Mouse (Mus musculus): ENCODE results near the gene Mthfd2l. TPM values are rescaled to one million over a fixed set of nuclear protein-coding genes. Genes with fewer than 3 reads are reported as not detected.

Gene Mthfd2l
- total RNA-seq (2015; ENCODE audit: low replicate concordance) (not detected in 2 replicates), total RNA-seq (2017; ENCODE audit: low replicate concordance) (3.7 and 6.5 TPM in 2 replicates)

DNA sequence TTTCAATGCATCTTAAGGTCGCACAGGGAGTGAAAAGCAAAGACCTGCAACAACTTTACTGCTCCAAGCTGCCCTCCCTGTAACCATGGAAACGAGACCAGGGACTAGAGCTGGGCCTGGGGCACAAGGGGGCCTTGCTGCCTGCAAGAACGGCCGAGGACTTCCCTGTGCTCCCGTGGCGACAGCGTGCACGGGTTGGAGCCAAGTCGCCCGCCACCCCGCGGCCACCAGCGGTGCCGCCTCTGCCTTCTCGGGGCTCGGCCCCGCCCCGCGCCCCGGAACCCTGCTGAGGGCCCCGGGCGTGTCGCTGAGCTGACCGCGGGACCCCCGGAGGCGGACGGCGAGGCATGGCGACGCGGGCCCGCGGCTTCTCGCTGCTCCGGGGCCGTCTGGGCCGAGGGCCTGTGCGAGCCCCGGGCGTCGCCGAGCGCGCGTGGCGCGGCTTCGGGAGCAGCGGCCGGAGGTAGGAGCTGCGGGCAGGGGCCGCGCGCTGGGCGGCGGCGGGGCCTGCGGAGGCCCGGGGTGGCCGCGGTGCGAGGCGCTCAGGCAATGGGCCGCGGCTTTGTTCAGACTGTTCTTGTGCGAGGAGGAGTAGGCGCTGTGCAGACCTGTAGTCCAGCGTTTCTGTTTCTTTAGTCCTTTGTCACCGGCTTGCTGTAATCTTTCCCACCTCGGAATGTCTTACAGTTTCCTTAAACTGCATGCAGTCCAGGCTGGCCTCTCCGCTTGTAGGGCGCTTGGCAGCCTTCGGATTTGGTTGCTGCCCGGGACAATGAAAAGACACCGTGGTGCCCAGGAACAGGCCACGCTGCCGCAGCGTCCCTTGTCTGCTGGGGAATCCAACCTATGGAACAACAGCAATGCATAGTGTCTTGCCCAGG lies at the start of gene Mthfd2l:
TSS of gene Mthfd2l (plus strand) at position 147 of the 881 bp plus-strand sequence.
- ATAC-seq (replicated peaks; ENCODE audit: low FRiP score, poor library complexity, severe bottlenecking): peak; percentile 99

DNA sequence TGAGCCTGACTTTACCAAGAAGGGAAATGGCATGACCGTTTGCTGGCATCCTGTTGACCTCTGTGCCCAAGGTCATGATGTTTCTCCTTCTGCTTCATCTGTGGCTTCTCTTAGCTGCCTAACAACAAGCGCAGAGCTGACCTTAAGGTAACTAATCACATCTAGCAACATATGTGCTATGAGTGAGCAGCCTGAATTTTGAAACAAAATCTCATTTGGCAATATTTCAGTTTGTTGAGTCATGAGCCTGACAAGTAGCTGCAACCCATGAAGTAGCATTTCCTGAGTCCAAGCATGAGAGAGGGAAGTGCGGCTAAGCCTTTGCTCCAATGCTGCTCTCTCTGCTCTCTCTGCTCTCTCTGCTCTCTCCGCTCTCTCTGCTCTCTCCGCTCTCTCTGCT lies 49.2 kb upstream of the Mthfd2l start:
- no peak for ATAC-seq (replicated peaks; ENCODE audit: low FRiP score, poor library complexity, severe bottlenecking)

DNA sequence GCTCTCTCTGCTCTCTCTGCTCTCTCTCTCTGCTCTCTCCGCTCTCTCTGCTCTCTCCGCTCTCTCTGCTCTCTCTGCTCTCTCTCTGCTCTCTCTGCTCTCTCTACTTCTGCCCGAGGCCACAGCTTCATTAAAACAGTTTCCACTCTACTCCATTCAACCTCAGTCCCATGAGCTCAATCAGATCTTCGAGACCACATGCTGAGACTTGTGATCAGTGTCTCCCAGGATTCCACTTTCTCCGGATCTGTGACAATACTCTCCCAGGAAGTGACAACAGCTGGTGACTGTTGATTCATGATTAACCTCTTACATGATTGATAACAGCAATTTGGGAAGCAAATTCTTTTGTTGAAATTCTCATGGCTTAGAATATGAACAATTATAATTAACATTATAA lies 48.8 kb upstream of the Mthfd2l start:
- no peak for ATAC-seq (replicated peaks; ENCODE audit: low FRiP score, poor library complexity, severe bottlenecking)

DNA sequence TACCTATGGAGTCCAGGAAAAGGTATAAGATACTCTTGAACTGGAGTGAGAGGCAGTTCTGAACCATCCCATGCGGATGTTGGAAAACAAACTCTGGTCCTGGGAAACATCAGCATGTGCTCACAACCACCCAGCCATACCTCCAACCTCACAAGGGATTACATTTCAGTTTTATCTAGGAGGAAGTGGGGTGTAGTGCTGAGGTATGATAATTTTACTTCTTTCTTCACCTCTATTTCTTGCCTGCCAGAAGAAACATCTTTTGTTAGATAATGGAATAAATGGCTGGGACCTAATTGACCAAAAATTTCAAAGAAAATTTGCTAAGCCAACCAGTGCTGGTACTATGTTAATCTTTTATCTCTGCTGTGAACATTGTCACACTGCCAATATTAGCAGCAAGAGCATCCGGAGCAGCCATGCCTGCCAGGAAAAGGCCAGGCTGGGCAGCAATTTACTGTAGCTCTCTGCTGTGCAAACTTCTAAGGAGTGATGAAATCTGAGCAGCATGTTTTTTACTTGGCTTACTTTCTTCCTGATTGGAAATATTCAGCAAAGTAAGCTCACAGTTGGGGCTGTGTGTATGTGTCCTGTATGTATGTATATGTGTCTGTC lies 46.2 kb upstream of the Mthfd2l start:
- no peak for ATAC-seq (replicated peaks; ENCODE audit: low FRiP score, poor library complexity, severe bottlenecking)

DNA sequence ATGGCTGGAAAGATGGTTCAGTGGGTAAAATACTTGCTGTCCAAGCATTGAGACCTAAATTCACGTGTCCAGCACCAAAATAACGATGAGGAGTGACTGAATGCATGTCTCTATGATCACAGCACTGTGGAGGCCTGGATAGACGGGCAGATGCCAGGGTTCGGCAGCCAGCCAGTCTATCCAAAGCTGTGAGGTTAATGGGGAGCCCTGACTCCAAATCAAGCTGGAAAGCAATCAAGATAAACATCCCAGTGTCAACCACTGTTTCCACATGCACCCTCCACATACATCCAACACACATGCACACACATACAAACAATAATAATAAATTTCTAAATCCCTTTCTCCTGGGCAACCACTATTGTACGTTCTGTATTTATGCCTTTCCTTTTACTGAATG lies 42.3 kb upstream of the Mthfd2l start:
- ATAC-seq (replicated peaks; ENCODE audit: low FRiP score, poor library complexity, severe bottlenecking): no peak

DNA sequence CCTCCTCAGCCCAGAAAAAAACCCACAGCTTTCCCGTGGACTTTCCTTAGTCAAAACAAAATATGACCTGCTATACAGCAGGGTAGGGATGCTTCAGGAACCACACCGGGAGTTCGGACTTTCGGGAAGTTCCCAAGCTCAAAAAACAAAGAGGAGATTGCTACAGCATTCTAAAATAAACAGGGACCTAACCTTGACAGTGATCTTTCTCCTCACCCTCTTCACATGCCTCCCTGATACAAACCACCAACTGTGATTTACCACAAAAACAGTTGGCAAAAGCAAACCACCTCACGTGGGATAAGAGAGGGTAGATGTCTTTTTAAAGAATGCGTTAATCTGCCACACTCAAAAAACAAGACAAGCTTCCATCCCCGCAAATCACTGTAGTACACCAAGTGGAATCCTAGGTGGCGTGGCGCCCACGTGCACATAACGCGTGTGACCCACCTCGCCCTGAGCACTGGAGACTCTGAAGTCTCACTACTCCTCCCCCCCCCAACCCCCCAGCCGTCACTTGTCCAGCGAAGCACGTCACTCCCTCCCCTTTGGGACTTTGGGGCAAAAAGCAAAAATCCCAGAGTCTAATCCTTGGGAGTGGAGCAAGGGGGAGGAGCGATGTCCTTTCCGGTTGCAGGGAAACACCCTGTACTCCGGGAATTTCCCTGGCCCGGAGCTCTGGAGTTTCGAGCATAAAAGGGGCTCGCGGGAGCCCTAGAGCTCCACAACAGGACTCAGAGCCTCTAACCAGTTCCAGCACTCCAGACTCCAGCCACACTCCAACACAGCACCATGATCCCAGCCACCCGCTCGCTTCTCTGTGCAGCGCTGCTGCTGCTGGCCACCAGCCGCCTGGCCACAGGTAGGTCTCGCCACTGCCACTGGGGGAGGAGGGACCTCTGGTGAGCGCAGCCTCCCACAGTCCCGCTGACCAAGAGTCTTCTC lies 40.1 kb upstream of the Mthfd2l start, which contains the start of gene Cxcl1:
TSS of gene Cxcl1 (plus strand) at position 723 of the 945 bp plus-strand sequence.
- no peak for ATAC-seq (replicated peaks; ENCODE audit: low FRiP score, poor library complexity, severe bottlenecking)

DNA sequence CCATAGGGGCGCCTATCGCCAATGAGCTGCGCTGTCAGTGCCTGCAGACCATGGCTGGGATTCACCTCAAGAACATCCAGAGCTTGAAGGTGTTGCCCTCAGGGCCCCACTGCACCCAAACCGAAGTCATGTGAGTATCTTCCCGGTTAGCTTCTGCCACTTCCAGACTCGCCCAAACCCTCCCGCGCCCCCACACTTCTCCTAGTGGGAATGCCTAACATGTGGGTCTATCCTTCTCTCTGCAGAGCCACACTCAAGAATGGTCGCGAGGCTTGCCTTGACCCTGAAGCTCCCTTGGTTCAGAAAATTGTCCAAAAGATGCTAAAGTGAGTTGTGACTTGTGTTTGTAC lies 39.5 kb upstream of the Mthfd2l start:
- no peak for ATAC-seq (replicated peaks; ENCODE audit: low FRiP score, poor library complexity, severe bottlenecking)

DNA sequence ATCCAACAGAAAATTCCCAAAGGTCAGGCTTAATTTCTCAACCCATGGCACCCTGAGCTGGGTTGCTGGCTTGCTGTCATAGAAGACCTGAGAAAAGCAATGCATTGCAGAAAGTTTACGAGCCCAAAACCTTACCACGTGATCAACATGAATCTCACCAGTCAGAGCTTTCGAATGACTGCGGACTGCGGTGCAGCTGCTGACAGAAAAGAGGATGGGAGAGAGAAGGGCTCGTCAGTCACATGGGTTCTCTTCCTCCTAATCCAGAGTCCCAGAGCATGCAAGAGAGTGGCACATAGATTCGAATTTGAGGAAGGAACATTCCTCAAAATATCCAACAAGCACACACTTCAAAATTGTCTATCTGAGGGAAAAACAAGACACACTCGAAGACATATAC lies 36.7 kb upstream of the Mthfd2l start:
- ATAC-seq (replicated peaks; ENCODE audit: low FRiP score, poor library complexity, severe bottlenecking): no peak

DNA sequence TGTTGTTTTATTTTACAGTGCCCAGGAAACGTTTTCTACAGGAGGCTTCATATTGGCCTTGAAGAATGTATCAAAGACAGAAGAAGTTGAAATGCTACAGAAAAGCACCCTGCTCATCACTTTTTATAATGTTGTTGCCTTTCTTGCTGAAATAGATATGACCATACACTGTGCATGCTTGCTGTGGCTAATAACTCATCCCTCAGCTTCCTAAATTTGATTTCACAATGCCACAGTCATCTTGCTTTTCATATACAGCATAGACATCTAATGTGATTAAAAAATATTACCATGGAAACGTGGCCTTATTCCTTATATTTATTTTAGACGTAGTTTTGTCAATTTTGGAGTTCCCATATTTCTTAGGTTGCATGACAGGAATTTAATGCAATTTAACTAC lies 33.5 kb upstream of the Mthfd2l start:
- ATAC-seq (replicated peaks; ENCODE audit: low FRiP score, poor library complexity, severe bottlenecking): no peak

DNA sequence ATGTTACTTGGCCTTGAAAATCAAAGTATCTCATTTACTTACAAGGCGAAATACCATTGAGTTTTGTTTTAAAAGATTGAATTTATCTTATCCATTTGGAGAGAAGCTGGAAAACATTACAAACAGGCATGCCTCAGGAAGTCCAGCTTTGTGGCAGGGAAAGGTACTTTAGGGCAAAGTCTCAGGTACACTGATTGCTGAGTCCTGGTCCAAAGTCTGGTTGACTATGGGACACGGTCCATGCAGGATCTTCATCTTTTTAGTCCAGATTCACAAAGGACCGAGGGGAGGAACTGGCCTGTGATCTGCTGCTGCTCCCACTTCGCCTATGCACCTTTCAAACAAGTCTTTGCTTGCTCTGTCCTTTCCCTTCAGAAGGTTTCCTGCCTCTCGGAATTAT lies 31.6 kb upstream of the Mthfd2l start:
- no peak for ATAC-seq (replicated peaks; ENCODE audit: low FRiP score, poor library complexity, severe bottlenecking)

DNA sequence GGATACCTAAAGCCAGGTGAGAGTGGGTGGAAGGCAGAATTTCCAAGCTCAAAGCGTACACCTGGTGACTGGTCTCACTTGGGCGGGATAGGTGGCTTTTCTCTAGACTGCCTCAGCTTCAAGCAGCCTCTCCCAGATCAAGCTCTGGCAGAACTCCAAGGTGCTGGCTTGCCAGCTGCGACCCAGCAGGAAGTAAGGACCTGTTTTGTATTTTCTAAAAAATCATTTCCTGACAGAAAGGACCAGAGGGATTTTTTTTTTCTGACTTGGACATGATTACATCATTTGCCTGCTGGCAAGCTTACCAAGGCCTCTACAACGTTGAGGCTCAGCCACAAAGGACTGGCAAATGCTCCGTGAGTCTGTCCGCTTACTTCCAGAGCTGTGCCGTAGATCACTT lies 30.8 kb upstream of the Mthfd2l start:
- ATAC-seq (replicated peaks; ENCODE audit: low FRiP score, poor library complexity, severe bottlenecking): no peak

DNA sequence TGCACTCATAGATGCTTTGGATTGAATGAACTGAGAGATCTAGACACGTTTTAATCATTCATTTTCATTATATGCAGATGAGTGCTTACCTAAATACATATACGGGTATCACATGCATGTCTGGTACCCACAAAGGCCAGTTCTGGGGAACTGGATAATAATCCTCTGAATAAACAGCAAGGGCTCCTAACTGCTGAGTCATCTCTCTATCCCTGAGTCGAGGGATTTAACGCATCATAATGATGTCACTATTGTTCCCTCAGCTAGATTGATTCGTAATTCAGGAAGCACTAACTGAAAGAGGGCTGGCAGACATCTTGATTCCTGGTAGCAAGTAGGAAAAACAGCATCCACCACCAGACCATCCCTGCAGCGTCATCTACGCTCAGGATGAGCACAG lies 30.2 kb upstream of the Mthfd2l start:
- ATAC-seq (replicated peaks; ENCODE audit: low FRiP score, poor library complexity, severe bottlenecking): no peak; the same call in 1 of the 2 replicates

DNA sequence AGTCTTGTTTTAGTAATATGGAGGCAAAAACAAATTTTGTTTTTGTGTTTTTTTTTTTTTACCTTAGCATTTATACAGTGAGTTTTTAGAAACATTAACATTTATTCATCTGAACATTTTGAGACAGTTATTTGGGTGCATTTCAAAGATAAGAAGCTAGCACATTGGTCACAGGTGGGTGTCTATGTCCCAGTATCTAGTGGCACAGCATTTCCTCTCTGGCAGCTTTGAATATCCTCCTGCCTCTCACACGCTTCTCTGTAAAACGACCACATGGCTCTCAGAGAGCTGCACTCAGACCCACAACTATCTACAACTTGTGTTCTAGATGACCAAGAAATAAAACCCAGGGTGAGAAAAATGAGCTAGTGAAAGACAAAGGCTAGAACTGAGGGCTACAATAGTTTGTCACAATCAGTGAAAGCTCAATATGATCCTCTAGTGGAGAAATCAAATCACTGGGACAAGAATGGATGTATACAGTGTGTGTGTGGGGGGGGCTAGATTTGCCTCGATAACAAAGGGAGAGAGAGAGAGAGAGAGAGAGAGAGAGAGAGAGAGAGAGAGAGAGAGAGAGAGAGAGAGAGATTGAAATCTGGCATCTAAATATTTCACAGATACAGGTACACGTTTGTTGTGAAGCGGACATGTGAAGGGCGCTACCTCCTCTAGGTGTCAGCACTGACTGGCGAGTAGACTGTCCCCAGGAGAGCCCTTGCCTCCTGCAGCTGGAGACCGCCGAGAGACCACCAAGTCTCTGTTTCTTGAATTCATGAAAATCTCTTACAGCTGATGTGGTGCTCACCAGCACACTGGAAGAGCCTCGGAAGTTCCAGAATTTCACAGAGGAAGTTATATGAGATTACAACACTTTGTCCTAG lies 28.3 kb upstream of the Mthfd2l start:
- ATAC-seq (replicated peaks; ENCODE audit: low FRiP score, poor library complexity, severe bottlenecking): no peak

DNA sequence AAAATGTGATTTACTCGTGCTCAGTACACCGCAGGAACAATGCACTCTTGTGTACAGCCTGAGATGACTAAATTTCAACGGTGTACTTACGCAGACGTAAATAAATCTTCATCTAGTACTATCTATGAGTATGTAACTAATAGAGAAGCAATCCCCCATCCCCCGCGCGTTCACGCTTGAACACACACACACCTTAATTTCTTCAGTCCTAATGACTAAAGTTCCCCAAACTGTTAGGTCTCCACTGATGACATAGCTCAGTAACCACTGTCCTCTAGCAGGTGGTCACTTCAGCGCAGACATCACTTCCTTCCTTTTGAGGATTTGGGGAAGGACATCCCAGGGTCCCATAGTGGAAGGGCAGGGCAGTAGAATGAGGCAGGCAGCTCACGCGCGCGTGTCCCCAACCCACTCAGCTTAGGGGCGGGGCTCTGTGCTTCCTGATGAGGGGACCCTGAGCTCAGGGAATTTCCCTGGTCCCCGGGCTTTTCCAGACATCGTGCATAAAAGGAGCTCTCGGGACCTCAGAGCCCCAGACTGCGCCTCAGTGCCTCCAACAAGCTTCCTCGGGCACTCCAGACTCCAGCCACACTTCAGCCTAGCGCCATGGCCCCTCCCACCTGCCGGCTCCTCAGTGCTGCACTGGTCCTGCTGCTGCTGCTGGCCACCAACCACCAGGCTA lies 27.4 kb upstream of the Mthfd2l start, which contains the start of gene Cxcl2:
TSS of gene Cxcl2 (plus strand) at position 533 of the 682 bp plus-strand sequence.
- no peak for ATAC-seq (replicated peaks; ENCODE audit: low FRiP score, poor library complexity, severe bottlenecking)

DNA sequence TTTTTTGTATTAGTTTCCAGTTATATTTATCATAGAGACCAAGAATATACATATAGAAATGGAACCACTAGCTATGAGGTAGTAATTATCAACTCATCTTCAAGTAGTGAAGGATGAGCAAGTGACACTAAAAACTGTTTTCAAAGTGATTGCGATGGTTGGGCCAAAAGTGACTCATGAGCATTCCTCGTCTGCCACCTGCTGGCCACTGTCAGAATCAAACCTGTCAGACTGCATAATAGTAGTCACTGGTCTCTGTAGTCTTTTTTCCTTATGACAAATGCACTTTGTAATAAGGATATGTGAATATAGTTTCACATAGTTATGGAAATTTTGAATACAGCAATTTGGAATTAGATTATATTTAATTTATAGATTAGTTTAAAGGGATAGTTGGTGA lies 21.9 kb upstream of the Mthfd2l start:
- ATAC-seq (replicated peaks; ENCODE audit: low FRiP score, poor library complexity, severe bottlenecking): no peak; the same call in 1 of the 2 replicates

DNA sequence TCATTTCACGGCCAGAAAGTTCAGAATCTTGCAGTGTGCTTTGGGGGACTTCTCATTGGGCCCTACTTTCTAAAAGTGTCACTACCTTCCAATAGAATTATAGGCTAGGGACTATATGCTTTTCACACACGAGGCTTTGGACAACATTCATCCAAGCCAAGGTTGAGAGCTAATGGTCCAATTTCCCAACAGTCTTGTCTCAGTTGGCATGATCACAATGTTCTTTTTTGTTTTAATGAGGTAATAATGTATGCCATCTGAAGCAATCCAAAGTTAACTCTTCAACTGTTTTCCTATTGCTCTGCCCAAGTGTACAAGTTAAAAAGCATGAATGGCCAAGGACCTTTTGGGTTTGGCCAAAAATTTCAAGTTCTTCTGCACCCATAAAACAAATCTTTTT lies 11.4 kb upstream of the Mthfd2l start:
- no peak for ATAC-seq (replicated peaks; ENCODE audit: low FRiP score, poor library complexity, severe bottlenecking)

DNA sequence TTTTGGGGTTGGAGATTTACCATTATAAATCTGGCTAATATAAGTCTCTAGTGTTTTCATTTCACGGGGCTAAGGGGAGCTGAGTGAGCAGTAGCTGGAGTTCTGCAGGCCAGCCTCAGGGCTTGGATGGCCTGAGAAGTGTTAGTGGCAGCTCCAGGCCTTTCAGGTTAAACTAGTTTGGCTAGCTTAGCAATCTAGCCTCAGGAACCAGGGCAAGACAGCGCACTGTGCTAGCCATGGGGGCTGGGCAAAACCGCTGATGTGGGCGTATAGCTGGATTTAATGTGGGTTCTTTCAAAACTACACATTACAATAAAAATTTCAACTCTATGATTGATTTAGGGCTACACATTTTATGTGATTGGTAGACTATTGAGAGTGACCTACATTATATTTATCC lies 8.0 kb upstream of the Mthfd2l start:
- ATAC-seq (replicated peaks; ENCODE audit: low FRiP score, poor library complexity, severe bottlenecking): no peak

DNA sequence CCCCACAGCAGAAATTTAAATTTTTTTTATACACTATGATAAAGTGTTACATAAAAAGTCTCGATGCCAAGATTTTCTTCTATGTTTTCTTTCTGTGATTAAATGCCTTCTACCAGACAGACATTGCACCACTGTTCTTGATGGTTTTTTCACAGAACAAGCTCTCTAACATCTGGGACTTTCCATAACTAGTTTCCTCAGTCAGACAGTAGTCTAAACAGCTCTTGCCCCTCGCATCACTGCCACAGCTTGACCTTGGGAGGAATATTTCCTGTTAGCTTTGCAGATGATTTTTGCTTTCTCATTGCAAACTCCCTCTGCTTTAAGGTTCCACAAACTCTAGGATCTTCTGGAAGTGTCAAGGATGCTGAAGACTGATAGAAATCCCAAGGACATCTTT lies 371 bp upstream of the Mthfd2l start:
- 0 out of 2 replicates have a peak, but pooled peaks have one; percentile 28 for ATAC-seq (replicated peaks; ENCODE audit: low FRiP score, poor library complexity, severe bottlenecking)

DNA sequence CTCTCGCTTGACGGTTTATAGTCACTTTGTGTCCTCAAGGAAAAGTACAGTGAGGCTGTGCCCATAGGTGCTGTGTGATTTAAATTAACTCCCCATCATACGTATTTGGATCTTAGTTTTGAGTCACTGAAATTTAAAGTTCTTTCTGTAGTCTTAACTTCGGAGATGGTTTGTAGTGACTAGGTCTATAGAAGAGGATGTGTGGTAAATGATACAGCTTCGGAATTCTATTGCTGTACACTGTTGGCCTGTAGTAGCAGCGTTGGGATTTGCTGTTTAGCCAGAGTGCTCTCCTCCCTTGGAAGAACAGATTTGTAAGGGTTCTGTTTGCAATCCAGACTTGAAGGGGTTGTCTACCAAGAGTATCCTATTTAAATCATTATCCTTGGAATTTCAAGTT lies 994 bp downstream of the Mthfd2l start:
- no peak for ATAC-seq (replicated peaks; ENCODE audit: low FRiP score, poor library complexity, severe bottlenecking)

Data from erythroid progenitor cell, adult 5-6 weeks (primary cell).